26 mouse cellular contexts compared by ENCODE assay signal in genomic region chr3:93468561-93468960, GRCm38 (mm10). TPM values are rescaled to one million over a fixed set of nuclear protein-coding genes. Genes with fewer than 3 reads are reported as not detected.
DNase-seq lines count a peak whose midpoint lies in the region; ATAC-seq and TF ChIP-seq lines count a peak whose summit lies in the region.
"Had no signal": no experiment of that assay in that cellular context is flagged by ENCODE, and none has a peak within 500 bp of the region (broad histone marks: within the 10 kb centered on the region; RNA-seq: fewer than 3 reads in every experiment).

Gene Tchhl1 (plus strand): TSS chr3:93468754.

- 62% methylated on average over 5 of the region's 5 CpGs for WGBS in intestine, postnatal 0 days
- 50% methylated on average over 5 of the region's 5 CpGs for WGBS in intestine, embryonic 16.5 days

- no peak for ATAC-seq in intestine, postnatal 0 days
- ATAC-seq in intestine, embryonic 16.5 days: no peak
- ATAC-seq: forebrain, postnatal 0 days; midbrain, embryonic 13.5 days had no signal

- peak; percentile 40 for DNase-seq in Muller cell, postnatal 12 days (ENCODE audit: inconsistent ontology term)
- peak; percentile 18 for DNase-seq in kidney, adult 18-20 months
- DNase-seq in kidney, postnatal 10 days: peak; percentile 11
- DNase-seq in left cerebral cortex, postnatal 4 days: no peak
- DNase-seq in spleen, adult 18-20 months: no peak
- no peak for DNase-seq in thymus, postnatal 14 days
- DNase-seq: adrenal gland, postnatal 10 days; forebrain, postnatal 0 days; gastrocnemius, postnatal 36 days; heart, postnatal 10 days; liver, embryonic 13.5 days; lung, embryonic 14.5 days; right cerebral cortex, postnatal 4 days; thymus, postnatal 4 days had no signal

- intact Hi-C loops in left cerebral cortex, postnatal 4 days (cut with DNase I): no loop called here

- H3K4me1 ChIP-seq in intestine, postnatal 0 days (replicated peaks; ENCODE audit: control insufficient read depth, insufficient read depth, low read length): no peaks in the 10 kb centered on the region
- H3K4me1 ChIP-seq in intestine, embryonic 16.5 days (ENCODE audit: control insufficient read depth, insufficient read depth, low read length): no peaks in the 10 kb centered on the region
- H3K4me1 ChIP-seq: forebrain, embryonic 10.5 days; intestine, embryonic 15.5 days; liver, embryonic 13.5 days; midbrain, embryonic 13.5 days had no signal

- H3K4me3 ChIP-seq in intestine, postnatal 0 days (ENCODE audit: low read depth, low read length): no peak within 1 kb of the TSS
- H3K4me3 ChIP-seq in intestine, embryonic 16.5 days (ENCODE audit: low read length): no peak within 1 kb of the TSS
- H3K4me3 ChIP-seq: forebrain, embryonic 10.5 days; intestine, embryonic 15.5 days; left cerebral cortex, adult 2 months; liver, embryonic 13.5 days; midbrain, embryonic 13.5 days had no signal

- H3K9ac ChIP-seq in intestine, postnatal 0 days (ENCODE audit: low read depth, low read length): no peak within 1 kb of the TSS
- H3K9ac ChIP-seq in intestine, embryonic 16.5 days (ENCODE audit: low read depth, low read length): no peak within 1 kb of the TSS
- H3K9ac ChIP-seq: forebrain, postnatal 0 days; intestine, embryonic 15.5 days; liver, embryonic 13.5 days; lung, embryonic 14.5 days; midbrain, embryonic 13.5 days had no signal

- H3K9me3 ChIP-seq in intestine, postnatal 0 days (ENCODE audit: control insufficient read depth): no peaks in the 10 kb centered on the region
- H3K9me3 ChIP-seq in intestine, embryonic 16.5 days (ENCODE audit: control insufficient read depth, low read length): no peaks in the 10 kb centered on the region
- H3K9me3 ChIP-seq: forebrain, embryonic 10.5 days; intestine, embryonic 15.5 days; liver, embryonic 13.5 days; midbrain, embryonic 13.5 days had no signal

- H3K27ac ChIP-seq in intestine, postnatal 0 days (ENCODE audit: low read depth, low read length): peak within 1 kb of the TSS; percentile 52
- H3K27ac ChIP-seq in intestine, embryonic 16.5 days (ENCODE audit: low read length): no peak within 1 kb of the TSS
- H3K27ac ChIP-seq: forebrain, embryonic 10.5 days; intestine, embryonic 15.5 days; left cerebral cortex, adult 2 months; liver, embryonic 13.5 days; midbrain, embryonic 13.5 days had no signal

- TF ChIP-seq CTCF in intestine, postnatal 0 days (IDR thresholded peaks at IDR 0.05; ENCODE audit: low read depth): no peak

- H3K27me3 ChIP-seq in intestine, postnatal 0 days (replicated peaks; ENCODE audit: control insufficient read depth, insufficient read depth, low read length): no peaks in the 10 kb centered on the region
- no peaks in the 10 kb centered on the region for H3K27me3 ChIP-seq in intestine, embryonic 16.5 days (replicated peaks; ENCODE audit: control insufficient read depth, insufficient read depth, low read length)
- H3K27me3 ChIP-seq: intestine, embryonic 15.5 days; liver, embryonic 13.5 days; midbrain, embryonic 13.5 days had no signal

- H3K36me3 ChIP-seq in intestine, postnatal 0 days (ENCODE audit: control insufficient read depth, insufficient read depth): no peaks in the 10 kb centered on the region
- no peaks in the 10 kb centered on the region for H3K36me3 ChIP-seq in intestine, embryonic 16.5 days (ENCODE audit: control insufficient read depth, insufficient read depth, low read length)
- H3K36me3 ChIP-seq: forebrain, embryonic 10.5 days; intestine, embryonic 15.5 days; liver, embryonic 13.5 days; midbrain, embryonic 13.5 days had no signal

- no peak within 1 kb of the TSS for H3K4me2 ChIP-seq in intestine, postnatal 0 days (replicated peaks; ENCODE audit: low read depth)
- no peak within 1 kb of the TSS for H3K4me2 ChIP-seq in intestine, embryonic 16.5 days (ENCODE audit: low read depth, low read length)
- H3K4me2 ChIP-seq: heart, embryonic 11.5 days; intestine, embryonic 15.5 days; liver, embryonic 13.5 days; lung, embryonic 14.5 days; midbrain, embryonic 13.5 days had no signal

RNA-seq across cellular contexts. Expression of gene Tchhl1, which starts in this region (rescaled TPM):
- polyA plus RNA-seq in intestine, postnatal 0 days (2015; fragmentation: Nextera tagmentation; extraction: Ambion mirVana): 0.12 and 0.27 TPM in 2 replicates
- not detected in 2 replicates for polyA plus RNA-seq in intestine, embryonic 16.5 days (2015; fragmentation: Nextera tagmentation; extraction: Ambion mirVana)
- not detected for total RNA-seq in left cerebral cortex, postnatal 4 days (2021)
- total RNA-seq: adrenal gland, postnatal 10 days; forebrain, postnatal 0 days; gastrocnemius, postnatal 36 days; heart, postnatal 10 days; left cerebral cortex, adult 2 months; megakaryocyte, adult 5-6 weeks had no signal
- polyA plus RNA-seq: C2C12; forebrain, embryonic 10.5 days; forebrain, postnatal 0 days; heart, embryonic 11.5 days; hindbrain, embryonic 11.5 days; intestine, embryonic 15.5 days; limb, embryonic 11.5 days; liver, embryonic 13.5 days; lung, embryonic 14.5 days; midbrain, embryonic 13.5 days; testis, adult 2 months had no signal

Comparison
In these comparisons a context has a peak if more than half of its experiments do, and no peak if none do; other contexts are left out.
1. DNase-seq: peak in Muller cell, postnatal 12 days (single experiment), kidney, adult 18-20 months (single experiment) and kidney, postnatal 10 days (single experiment); none in left cerebral cortex, postnatal 4 days (single experiment), spleen, adult 18-20 months (0 of 2) and thymus, postnatal 14 days (single experiment).